17 mouse cellular contexts compared by ENCODE assay signal in the genomic region with DNA sequence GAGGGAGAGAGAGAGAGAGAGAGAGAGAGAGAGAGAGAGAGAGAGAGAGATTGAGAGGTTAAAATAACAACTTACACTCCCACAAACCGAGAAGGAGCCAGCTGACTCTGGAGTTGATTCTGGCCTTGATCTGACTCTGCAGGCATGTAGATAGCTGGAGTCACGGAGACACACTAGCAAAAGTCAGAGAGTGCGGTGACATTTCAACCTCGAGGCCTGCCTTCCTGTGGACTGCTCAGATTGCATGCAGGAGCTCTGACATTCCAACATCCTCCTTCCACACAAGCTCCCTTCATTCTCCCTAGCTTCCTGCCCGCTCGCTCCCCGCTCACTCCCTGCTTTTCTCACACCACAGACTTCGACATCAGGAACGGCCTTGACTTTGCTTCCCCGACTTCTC. TPM values are rescaled to one million over a fixed set of nuclear protein-coding genes. Genes with fewer than 3 reads are reported as not detected.
A peak's percentile ranks its signal among the peaks of the same experiment; 100 is the strongest.
DNase-seq lines count a peak whose midpoint lies in the region; ATAC-seq and TF ChIP-seq lines count a peak whose summit lies in the region.
"Had no signal": no experiment of that assay in that cellular context is flagged by ENCODE, and none has a peak within 500 bp of the region (broad histone marks: within the 10 kb centered on the region; RNA-seq: fewer than 3 reads in every experiment).

No protein-coding gene starts in this region.

- 24% methylated on average over 10 of the region's 10 CpGs for WGBS in heart, embryonic 11.5 days (ENCODE audit: insufficient replicate concordance)
- 25% methylated on average over 10 of the region's 10 CpGs for WGBS in kidney, postnatal 0 days

- H3K9ac ChIP-seq in heart, embryonic 11.5 days (ENCODE audit: low read depth, low read length), result peak overlapping the region; percentile 16; the same call in 1 of the 2 replicates
- H3K9ac ChIP-seq in kidney, postnatal 0 days (ENCODE audit: low read depth, low read length), result no peak overlapping the region
- H3K9ac ChIP-seq: forebrain, embryonic 13.5 days; hindbrain, embryonic 12.5 days had no signal

- no peak overlapping the region for H3K4me3 ChIP-seq in heart, embryonic 11.5 days (ENCODE audit: low read depth, low read length)
- H3K4me3 ChIP-seq in kidney, postnatal 0 days (replicated peaks; ENCODE audit: low read depth, low read length), result no peak overlapping the region
- H3K4me3 ChIP-seq: forebrain, embryonic 13.5 days; heart, adult 2 months; hindbrain, embryonic 12.5 days; midbrain, embryonic 10.5 days had no signal

- TF ChIP-seq CTCF in kidney, postnatal 0 days (IDR thresholded peaks at IDR 0.05; ENCODE audit: low read depth), result no peak

- intact Hi-C loops in heart, postnatal 10 days (cut with DNase I), result no loop called here

- H3K4me2 ChIP-seq in heart, embryonic 11.5 days, result no peak overlapping the region
- no peak overlapping the region for H3K4me2 ChIP-seq in kidney, postnatal 0 days (ENCODE audit: low read length)
- H3K4me2 ChIP-seq: forebrain, embryonic 13.5 days; hindbrain, embryonic 12.5 days had no signal

- peak overlapping the region; percentile 46; the same call in 1 of the 2 replicates for H3K27ac ChIP-seq in heart, embryonic 11.5 days (ENCODE audit: low read depth, low read length)
- H3K27ac ChIP-seq in kidney, postnatal 0 days, result no peak overlapping the region
- H3K27ac ChIP-seq: forebrain, embryonic 13.5 days; heart, adult 2 months; hindbrain, embryonic 12.5 days; midbrain, embryonic 10.5 days had no signal

- no peaks in the 10 kb centered on the region for H3K9me3 ChIP-seq in heart, embryonic 11.5 days (replicated peaks; ENCODE audit: control insufficient read depth, low read length)
- no peaks in the 10 kb centered on the region for H3K9me3 ChIP-seq in kidney, postnatal 0 days (replicated peaks; ENCODE audit: low read length)
- H3K9me3 ChIP-seq: forebrain, embryonic 13.5 days; hindbrain, embryonic 12.5 days; midbrain, embryonic 10.5 days had no signal

- H3K36me3 ChIP-seq in heart, embryonic 11.5 days (ENCODE audit: control insufficient read depth, insufficient read depth, low read length), result no peaks in the 10 kb centered on the region
- no peaks in the 10 kb centered on the region for H3K36me3 ChIP-seq in kidney, postnatal 0 days (ENCODE audit: insufficient read depth, low read length)
- H3K36me3 ChIP-seq: hindbrain, embryonic 12.5 days; midbrain, embryonic 10.5 days had no signal

- peaks cover 8% of the 10 kb centered on the region for H3K27me3 ChIP-seq in heart, embryonic 11.5 days (ENCODE audit: control insufficient read depth, insufficient read depth, low read length)
- H3K27me3 ChIP-seq in kidney, postnatal 0 days (ENCODE audit: insufficient read depth, low read length), result no peaks in the 10 kb centered on the region
- H3K27me3 ChIP-seq: forebrain, embryonic 13.5 days; hindbrain, embryonic 12.5 days had no signal

- no peak for ATAC-seq in heart, embryonic 11.5 days (replicated peaks; ENCODE audit: insufficient number of reproducible peaks, low FRiP score, low TSS enrichment)
- ATAC-seq in kidney, postnatal 0 days (replicated peaks; ENCODE audit: low FRiP score, low read depth), result no peak
- no peak for ATAC-seq in activated CD4-positive, CD25-positive, alpha-beta regulatory T cell, adult 4 months
- ATAC-seq: forebrain, embryonic 13.5 days; intestine, embryonic 16.5 days had no signal

- no peak for DNase-seq in heart, postnatal 10 days
- peak; percentile 42 for DNase-seq in ovary, adult 18-20 months (ENCODE audit: low spot score)
- DNase-seq in ovary, postnatal 14 days (ENCODE audit: low spot score), result no peak
- peak; percentile 62 for DNase-seq in kidney, postnatal 0 days (ENCODE audit: low spot score)
- DNase-seq in frontal cortex, postnatal 14 days (ENCODE audit: low spot score in 2 of 2), result no peak
- no peak for DNase-seq in layer of hippocampus, postnatal 25 days (ENCODE audit: extremely low spot score in 1 of 2, low spot score in 1 of 2)
- DNase-seq: cerebellum, postnatal 14 days; heart, adult 2 months; left cerebral cortex, postnatal 4 days; lung, postnatal 14 days; thymus, adult 2 months had no signal

- H3K4me1 ChIP-seq in heart, embryonic 11.5 days (ENCODE audit: control insufficient read depth, insufficient read depth, low read length), result peaks cover 16% of the 10 kb centered on the region; the same call in 1 of the 2 replicates
- H3K4me1 ChIP-seq in kidney, postnatal 0 days (replicated peaks; ENCODE audit: insufficient read depth, low read length), result no peaks in the 10 kb centered on the region

RNA-seq across cellular contexts. Expression of a gene that starts 20.3 kb away (rescaled TPM):
- 0.82 and 0.86 TPM in 2 replicates for polyA plus RNA-seq in heart, embryonic 11.5 days (2014; fragmentation: Nextera tagmentation; extraction: Ambion mirVana)
- 1 to 10 TPM; 2.6 to 2.7 TPM for total RNA-seq in heart, postnatal 10 days (2021)
- polyA plus RNA-seq in kidney, postnatal 0 days (2015; fragmentation: Nextera tagmentation; extraction: Ambion mirVana), result 0.71 and 1.4 TPM in 2 replicates
- total RNA-seq in layer of hippocampus, postnatal 25 days (2021), result 1 to 10 TPM; 7.9 to 8.2 TPM
- polyA plus RNA-seq in activated CD4-positive, CD25-positive, alpha-beta regulatory T cell, adult 4 months (2017; shearing (Covaris generic)), result under 1 TPM; 0.32 to 0.46 TPM

Comparison
In these comparisons a context has a peak if more than half of its experiments do, and no peak if none do; other contexts are left out.
1. DNase-seq: peak in ovary, adult 18-20 months (single experiment) and kidney, postnatal 0 days (single experiment); none in heart, postnatal 10 days (0 of 2), ovary, postnatal 14 days (single experiment), frontal cortex, postnatal 14 days (0 of 2) and layer of hippocampus, postnatal 25 days (0 of 2).